Mouse (Mus musculus) hindbrain, embryonic 16.5 days (tissue): Measurements from ENCODE around the gene Mybpc1. TPM values are rescaled to one million over a fixed set of nuclear protein-coding genes. Genes with fewer than 3 reads are reported as not detected.

Source experiments
- ATAC-seq: fragments of 200-750 bp; cut with Nextera tagmentation; 2 replicates; pipeline ENCODE4 v1.8.0; 2017; ENCODE audit warnings: moderate TSS enrichment, moderate library complexity
- H3K27ac ChIP-seq: fragments of 300-500 bp; sonication (generic); 2 replicates; pipeline ENCODE4 v1.5.1; 2014; ENCODE audit warnings: low read depth, mild to moderate bottlenecking, control low read depth, low read length, moderate library complexity
- H3K27me3 ChIP-seq: fragments of 300-500 bp; sonication (generic); replicated peaks from 2 replicates; pipeline ENCODE4 v1.6.1; 2014; ENCODE audit warnings: low read length; ENCODE audit not compliant: control insufficient read depth, insufficient read depth
- H3K36me3 ChIP-seq: fragments of 300-500 bp; sonication (generic); 2 replicates; pipeline ENCODE4 v1.6.1; 2014; ENCODE audit warnings: mild to moderate bottlenecking, low read length, moderate library complexity, mixed read lengths; ENCODE audit not compliant: control insufficient read depth, insufficient read depth
- H3K4me1 ChIP-seq: fragments of 300-500 bp; sonication (generic); 2 replicates; pipeline ENCODE4 v1.6.1; 2014; ENCODE audit warnings: low read depth, low read length; ENCODE audit not compliant: control insufficient read depth, insufficient read depth
- H3K4me2 ChIP-seq: fragments of 300-500 bp; sonication (generic); 2 replicates; pipeline ENCODE4 v1.6.1; 2014; ENCODE audit warnings: mild to moderate bottlenecking, low read length, control low read depth, moderate library complexity
- H3K4me3 ChIP-seq: fragments of 300-500 bp; sonication (generic); 2 replicates; pipeline ENCODE4 v1.5.1; 2014; ENCODE audit warnings: mild to moderate bottlenecking, low read length, control low read depth, moderate library complexity
- H3K9ac ChIP-seq: fragments of 300-500 bp; sonication (generic); 2 replicates; pipeline ENCODE4 v1.6.1; 2014; ENCODE audit warnings: low read depth, mild to moderate bottlenecking, control low read depth, low read length, moderate library complexity
- H3K9me3 ChIP-seq: fragments of 300-500 bp; sonication (generic); 2 replicates; pipeline ENCODE4 v1.6.1; 2014; ENCODE audit warnings: mild to moderate bottlenecking, low read length, moderate library complexity; ENCODE audit not compliant: control insufficient read depth
- WGBS: fragments of 180-500 bp; shearing (Covaris S2); extraction: QIAGEN DNeasy Blood & Tissue Kit; methylation state at CpG from one replicate; pipeline ENCODE4 v1.1.7; 2014; 5-methylcytosine and 5-hydroxymethylcytosine counted together
- polyA plus RNA-seq: library from polyadenylated mRNA; unstranded; fragments of >200 nt; fragmentation: Nextera tagmentation; extraction: Ambion mirVana; gene quantifications from 2 replicates; pipeline ENCODE4 v1.2.1, GENCODE M21; 2015

Mybpc1 gene
- polyA plus RNA-seq, 1 experiment from 2014 or later, result 3.4 TPM

DNA sequence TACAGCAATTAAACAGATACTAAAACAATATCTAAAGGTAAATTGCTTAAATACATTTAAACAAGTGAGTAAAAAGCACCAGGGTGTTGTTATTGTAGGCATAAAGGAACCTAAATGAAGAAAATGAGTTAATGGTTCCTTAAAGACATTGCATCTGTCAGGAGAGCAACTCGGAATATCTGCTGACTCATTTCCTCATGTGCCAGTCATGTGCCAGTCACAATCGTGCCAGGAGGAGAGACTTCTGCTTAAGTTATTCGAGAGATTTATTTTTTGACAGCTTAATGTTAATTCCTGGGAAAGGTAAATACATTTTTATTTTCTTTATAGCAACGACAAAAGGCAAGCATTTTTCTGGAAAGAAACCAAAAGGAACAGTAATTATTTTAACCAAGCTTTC, 26.3 kb downstream of the Mybpc1 start:
- H3K36me3 ChIP-seq, result no peaks in the 10 kb centered on the region
- H3K9me3 ChIP-seq, result no peaks in the 10 kb centered on the region
- H3K4me2 ChIP-seq, result no peak overlapping the region
- no peak overlapping the region for H3K27ac ChIP-seq
- 81% methylated on average over 4 of the region's 4 CpGs for WGBS
- no peaks in the 10 kb centered on the region for H3K27me3 ChIP-seq
- no peak for ATAC-seq
- H3K4me1 ChIP-seq, result no peaks in the 10 kb centered on the region
- H3K9ac ChIP-seq, result no peak overlapping the region
- no peak overlapping the region for H3K4me3 ChIP-seq

DNA sequence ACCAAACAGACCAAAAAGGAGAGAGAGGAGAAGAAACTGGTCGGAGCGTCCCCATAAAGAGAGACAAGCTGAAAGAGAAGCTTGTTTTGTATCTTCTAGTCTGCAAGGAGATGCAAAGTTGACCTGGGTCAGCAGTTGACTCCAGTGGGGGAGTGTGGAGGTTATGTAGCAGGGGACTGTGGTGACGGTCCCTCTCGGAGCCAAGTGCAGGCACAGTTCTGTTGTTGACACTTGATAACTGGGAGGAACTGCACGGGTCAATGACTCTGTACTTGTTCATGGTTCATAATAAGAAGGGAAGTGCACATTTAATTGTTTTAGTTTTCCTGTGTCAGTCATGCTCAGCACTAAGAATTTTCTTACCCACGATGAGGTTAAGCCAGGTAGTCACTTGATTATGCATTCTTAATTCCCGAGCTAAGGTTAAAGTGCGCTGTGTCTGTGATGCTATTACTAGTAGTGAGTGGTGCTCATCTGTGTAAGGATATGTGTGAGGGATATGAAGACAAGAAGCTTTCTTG, 30.8 kb downstream of the Mybpc1 start:
- Histone ChIP-seq H3K9ac (no peak overlapping the region), H3K27ac (no peak overlapping the region), H3K4me2 (no peak overlapping the region), H3K4me1 (no peaks in the 10 kb centered on the region), H3K27me3 (no peaks in the 10 kb centered on the region), H3K36me3 (no peaks in the 10 kb centered on the region), H3K4me3 (no peak overlapping the region), H3K9me3 (no peaks in the 10 kb centered on the region)
- ATAC-seq, result no peak
- WGBS, result 64% methylated on average over 8 of the region's 8 CpGs

DNA sequence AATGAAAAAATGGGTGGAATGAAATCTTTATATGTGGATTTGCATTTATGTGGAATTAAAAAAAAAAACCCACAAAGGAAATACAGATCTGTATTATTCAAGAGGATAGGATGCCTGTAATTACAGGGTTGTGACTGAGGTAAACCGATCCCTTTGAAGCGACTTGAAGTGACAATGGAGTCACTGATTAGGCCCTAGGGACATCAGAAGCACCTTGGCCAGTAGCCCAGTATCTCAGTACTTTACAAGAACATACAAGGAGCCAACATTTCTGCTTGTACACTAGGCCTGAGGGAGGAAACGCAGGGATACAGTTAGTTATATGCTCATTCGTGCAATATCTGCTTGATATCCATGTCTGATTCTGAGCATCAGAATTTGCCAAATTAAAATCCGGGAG, 32.8 kb downstream of the Mybpc1 start:
- H3K4me2 ChIP-seq, result no peak overlapping the region
- ATAC-seq, result no peak
- H3K27me3 ChIP-seq, result no peaks in the 10 kb centered on the region
- no peak overlapping the region for H3K27ac ChIP-seq
- no peaks in the 10 kb centered on the region for H3K36me3 ChIP-seq
- H3K4me1 ChIP-seq, result no peaks in the 10 kb centered on the region
- no peak overlapping the region for H3K9ac ChIP-seq
- no peaks in the 10 kb centered on the region for H3K9me3 ChIP-seq
- no peak overlapping the region for H3K4me3 ChIP-seq
- 58% methylated on average over 5 of the region's 5 CpGs for WGBS

DNA sequence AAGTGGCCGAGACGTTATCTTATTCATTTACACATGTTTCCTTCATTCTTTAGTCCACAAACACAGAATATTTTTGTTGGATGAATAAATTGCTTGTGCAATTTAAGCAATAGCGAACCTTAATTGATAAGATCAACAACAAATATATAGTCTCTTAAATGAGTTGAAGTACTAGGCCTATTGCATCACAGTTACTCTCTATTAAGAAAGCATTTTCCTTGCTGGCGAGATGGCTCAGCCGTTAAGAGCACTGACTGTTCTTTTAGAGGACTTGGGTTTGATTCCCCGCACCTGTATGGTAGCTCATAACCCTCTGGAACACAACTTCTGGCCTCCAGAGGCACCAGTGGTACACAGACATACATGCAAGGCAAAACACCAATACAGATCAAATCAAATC, 47.9 kb downstream of the Mybpc1 start:
- Histone ChIP-seq H3K27me3 (no peaks in the 10 kb centered on the region), H3K4me2 (no peak overlapping the region), H3K4me3 (no peak overlapping the region), H3K9ac (no peak overlapping the region), H3K27ac (no peak overlapping the region), H3K9me3 (no peaks in the 10 kb centered on the region), H3K36me3 (no peaks in the 10 kb centered on the region), H3K4me1 (no peaks in the 10 kb centered on the region)
- WGBS, result 92% methylated on average over 6 of the region's 6 CpGs
- ATAC-seq, result no peak

DNA sequence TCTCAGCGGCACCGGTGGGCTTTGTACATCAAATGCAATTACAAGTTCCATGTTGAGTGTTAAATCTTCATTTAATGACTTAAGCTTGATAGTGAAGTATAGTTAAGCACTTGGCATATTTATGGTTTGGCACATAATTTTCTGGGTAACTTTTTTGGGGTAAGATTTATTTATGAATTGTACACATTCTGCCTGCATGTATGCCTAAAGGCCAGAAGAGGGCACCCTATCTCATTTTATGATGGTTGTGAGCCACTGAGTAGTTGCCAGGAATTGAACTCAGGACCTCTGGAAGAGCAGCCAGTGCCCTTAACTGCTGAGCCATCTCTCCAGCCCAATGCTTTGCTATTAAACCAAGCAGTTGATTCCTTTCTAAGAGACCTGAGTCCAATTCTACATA, 52.2 kb downstream of the Mybpc1 start:
- H3K4me3 ChIP-seq, result no peak overlapping the region
- H3K4me2 ChIP-seq, result no peak overlapping the region
- no peaks in the 10 kb centered on the region for H3K4me1 ChIP-seq
- no peaks in the 10 kb centered on the region for H3K27me3 ChIP-seq
- 84% methylated on average over 2 of the region's 2 CpGs for WGBS
- H3K9me3 ChIP-seq, result no peaks in the 10 kb centered on the region
- no peak overlapping the region for H3K27ac ChIP-seq
- ATAC-seq, result no peak
- no peak overlapping the region for H3K9ac ChIP-seq
- H3K36me3 ChIP-seq, result no peaks in the 10 kb centered on the region

DNA sequence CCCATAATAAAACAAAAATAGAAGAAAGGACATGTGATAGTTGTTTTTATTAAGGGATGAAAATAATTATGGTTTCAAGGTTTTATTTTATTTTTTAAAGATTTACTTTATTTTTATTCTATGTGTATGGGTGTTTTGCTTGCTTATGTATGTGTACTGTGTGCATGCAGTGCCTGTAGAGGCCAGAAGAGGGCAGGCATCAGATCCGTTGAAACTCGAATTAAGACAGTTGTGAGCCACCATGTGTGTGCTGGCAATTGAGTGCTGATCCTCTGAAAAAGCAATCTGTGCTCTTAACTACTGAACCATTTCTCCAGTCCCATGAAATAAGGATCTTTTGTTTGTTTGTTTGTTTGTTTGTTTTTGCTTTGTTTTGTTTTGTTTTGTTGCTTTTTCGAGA, 54.7 kb downstream of the Mybpc1 start:
- H3K9ac ChIP-seq, result no peak overlapping the region
- no peaks in the 10 kb centered on the region for H3K27me3 ChIP-seq
- WGBS, result 81% methylated on average over 3 of the region's 3 CpGs
- no peak for ATAC-seq
- H3K4me3 ChIP-seq, result no peak overlapping the region
- no peaks in the 10 kb centered on the region for H3K4me1 ChIP-seq
- H3K27ac ChIP-seq, result no peak overlapping the region
- H3K4me2 ChIP-seq, result no peak overlapping the region
- H3K9me3 ChIP-seq, result no peaks in the 10 kb centered on the region
- no peaks in the 10 kb centered on the region for H3K36me3 ChIP-seq

DNA sequence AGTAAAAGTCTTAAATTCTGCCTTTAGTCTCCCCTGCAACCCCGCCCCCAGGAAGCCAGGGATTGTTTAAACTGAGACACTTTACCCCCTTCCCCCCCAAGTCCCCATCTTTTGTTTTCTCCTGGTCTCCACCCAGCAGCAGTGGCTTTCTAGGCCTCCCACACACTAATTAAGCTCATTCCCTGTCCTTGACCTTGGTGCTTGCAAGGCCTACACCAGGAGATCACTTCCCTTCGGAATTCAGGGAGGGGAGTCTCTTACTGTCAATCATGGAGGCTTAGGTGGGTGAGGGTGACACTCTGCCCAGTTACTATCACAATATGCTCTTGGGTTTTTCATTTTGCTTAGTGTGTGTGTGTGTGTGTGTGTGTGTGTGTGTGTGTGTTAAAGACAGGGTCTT, 57.3 kb downstream of the Mybpc1 start:
- ATAC-seq, result no peak
- peaks cover 5% of the 10 kb centered on the region; the same call in 1 of the 2 replicates for H3K9me3 ChIP-seq
- H3K9ac ChIP-seq, result no peak overlapping the region

DNA sequence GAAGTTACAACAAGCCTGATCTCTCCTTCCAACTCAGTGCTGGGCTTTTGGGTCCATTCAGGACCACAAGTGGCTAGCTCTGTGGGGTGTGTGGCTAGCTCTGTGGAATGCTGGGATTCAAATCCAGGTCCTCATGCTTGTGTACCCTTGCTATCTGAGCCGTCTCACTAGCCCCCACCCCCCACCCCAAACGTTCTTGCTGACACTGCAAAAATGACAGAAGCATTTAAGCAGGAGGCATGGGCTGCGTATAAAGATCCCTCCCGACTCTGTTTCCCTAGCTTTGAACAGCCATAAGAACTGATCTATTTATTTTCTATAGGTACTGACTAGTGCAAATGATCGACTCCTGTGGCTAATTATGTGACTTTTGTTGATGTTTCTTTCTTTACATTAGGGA, 74.3 kb downstream of the Mybpc1 start:
- ATAC-seq, result no peak
- no peaks in the 10 kb centered on the region for H3K36me3 ChIP-seq
- no peaks in the 10 kb centered on the region for H3K4me1 ChIP-seq
- no peaks in the 10 kb centered on the region for H3K27me3 ChIP-seq
- no peak overlapping the region for H3K27ac ChIP-seq
- no peak overlapping the region for H3K4me2 ChIP-seq
- no peak overlapping the region for H3K4me3 ChIP-seq
- no peaks in the 10 kb centered on the region for H3K9me3 ChIP-seq
- 77% methylated on average over 5 of the region's 5 CpGs for WGBS
- no peak overlapping the region for H3K9ac ChIP-seq

More for the DNA sequence above, 57.3 kb downstream of the Mybpc1 start:
- Histone ChIP-seq H3K4me3 (no peak overlapping the region), H3K27me3 (no peaks in the 10 kb centered on the region), H3K36me3 (no peaks in the 10 kb centered on the region), H3K4me2 (no peak overlapping the region), H3K27ac (no peak overlapping the region), H3K4me1 (no peaks in the 10 kb centered on the region)
- 39% methylated on average over 2 of the region's 2 CpGs for WGBS

DNA sequence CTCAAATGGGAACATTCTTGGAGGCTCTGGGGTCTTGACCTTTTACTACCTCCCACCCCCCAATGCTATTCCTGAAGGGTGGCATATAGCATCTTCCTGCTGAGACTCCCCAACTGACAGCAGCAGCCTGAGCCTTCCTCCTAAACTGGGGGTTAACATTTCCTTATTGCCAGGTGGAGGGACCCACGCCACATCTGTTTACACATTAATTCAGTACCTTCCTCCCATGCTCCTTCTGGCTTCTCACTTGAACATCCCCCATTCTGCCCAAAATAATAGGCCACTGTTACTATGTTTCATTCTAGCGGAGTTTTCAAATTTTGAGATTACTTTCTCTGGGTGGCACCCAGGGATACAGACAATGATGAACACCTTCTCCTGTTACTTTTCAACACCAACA, 80.9 kb downstream of the Mybpc1 start:
- WGBS, result 89% methylated on average over 2 of the region's 2 CpGs
- no peak overlapping the region for H3K4me2 ChIP-seq

DNA sequence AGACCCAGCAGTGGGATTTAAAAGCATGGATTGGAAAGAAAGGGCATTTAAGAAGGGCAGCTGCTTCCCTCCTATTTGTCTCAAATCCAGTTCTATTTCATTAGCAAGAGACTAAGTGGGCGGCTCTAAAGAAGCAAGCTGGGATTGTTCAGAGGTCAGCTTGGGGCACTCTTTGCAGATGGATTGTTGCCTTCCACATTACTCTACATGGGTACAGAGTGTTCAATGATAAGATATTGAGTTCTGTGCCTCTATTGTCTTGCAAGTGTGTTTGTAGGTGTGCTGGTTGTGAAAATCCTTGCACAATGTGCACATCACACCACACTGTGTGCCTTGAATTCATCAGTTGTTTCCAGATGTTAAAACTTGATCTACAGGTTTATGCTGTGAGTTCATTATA, 81.7 kb downstream of the Mybpc1 start:
- Histone ChIP-seq H3K36me3 (no peaks in the 10 kb centered on the region), H3K9me3 (no peaks in the 10 kb centered on the region), H3K27ac (no peak overlapping the region), H3K9ac (no peak overlapping the region), H3K4me2 (no peak overlapping the region), H3K27me3 (no peaks in the 10 kb centered on the region), H3K4me3 (no peak overlapping the region), H3K4me1 (no peaks in the 10 kb centered on the region)
- ATAC-seq, result no peak
- WGBS, result 84% methylated on average over 1 of the region's 1 CpGs

More for the DNA sequence above, 80.9 kb downstream of the Mybpc1 start:
- Histone ChIP-seq H3K36me3 (no peaks in the 10 kb centered on the region), H3K9ac (no peak overlapping the region), H3K4me3 (no peak overlapping the region), H3K27me3 (no peaks in the 10 kb centered on the region), H3K4me1 (no peaks in the 10 kb centered on the region), H3K27ac (no peak overlapping the region), H3K9me3 (no peaks in the 10 kb centered on the region)
- ATAC-seq, result no peak
